ENCODE assay signal across 8 mouse cellular contexts in the genomic region with DNA sequence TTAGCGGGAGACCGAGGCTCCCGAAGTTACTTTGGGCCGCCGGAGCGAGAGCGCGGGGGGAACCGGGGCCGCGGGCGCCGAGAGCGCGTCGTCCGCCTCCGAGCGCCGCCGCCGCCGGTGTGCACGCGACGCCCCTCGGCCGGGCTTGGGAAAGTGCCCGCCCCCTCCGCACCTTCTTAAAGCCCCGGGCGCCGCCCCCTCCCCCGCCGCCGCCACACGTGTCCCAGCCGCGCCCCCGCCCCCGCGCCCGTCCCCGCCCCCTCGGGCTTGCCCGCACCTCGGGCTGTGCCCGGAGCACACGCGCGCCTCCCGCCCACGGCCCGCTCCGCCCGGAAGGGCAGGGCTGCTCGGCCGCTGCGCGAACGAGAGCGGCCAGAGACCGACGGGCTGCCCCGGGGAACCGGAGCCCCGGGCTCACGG. TPM values are rescaled to one million over a fixed set of nuclear protein-coding genes. Genes with fewer than 3 reads are reported as not detected.
DNase-seq lines count a peak whose midpoint lies in the region; ATAC-seq and TF ChIP-seq lines count a peak whose summit lies in the region.

Gene Reln (minus strand): TSS at position 147 of the 420 bp plus-strand sequence.

- peaks cover 15% of the 10 kb centered on the region; the same call in 1 of the 2 replicates for H3K4me1 ChIP-seq in E14TG2a.4 (replicated peaks; ENCODE audit: low read depth, low read length)
- H3K4me1 ChIP-seq in heart, embryonic 16.5 days (ENCODE audit: control insufficient read depth, insufficient read depth, low read length), result peaks cover 8% of the 10 kb centered on the region
- peaks cover 16% of the 10 kb centered on the region for H3K4me1 ChIP-seq in neural tube, embryonic 12.5 days

- no peak within 1 kb of the TSS for H3K27ac ChIP-seq in heart, embryonic 16.5 days (ENCODE audit: low read length)
- H3K27ac ChIP-seq in neural tube, embryonic 12.5 days, result peak within 1 kb of the TSS; percentile 89

- peak within 1 kb of the TSS; percentile 84 for H3K4me3 ChIP-seq in E14TG2a.4 (replicated peaks; ENCODE audit: low read length)
- peak within 1 kb of the TSS; percentile 63 for H3K4me3 ChIP-seq in heart, embryonic 16.5 days (ENCODE audit: low read length)
- peak within 1 kb of the TSS; percentile 66 for H3K4me3 ChIP-seq in neural tube, embryonic 12.5 days

- under 1% methylated on average over 38 of the region's 68 CpGs for WGBS in heart, embryonic 16.5 days
- 2% methylated on average over 62 of the region's 68 CpGs for WGBS in neural tube, embryonic 12.5 days

- H3K27me3 ChIP-seq in E14TG2a.4 (ENCODE audit: insufficient read depth, low read length), result peaks cover 85% of the 10 kb centered on the region
- peaks cover 66% of the 10 kb centered on the region for H3K27me3 ChIP-seq in heart, embryonic 16.5 days (ENCODE audit: control insufficient read depth, insufficient read depth, low read length)
- peaks cover 31% of the 10 kb centered on the region for H3K27me3 ChIP-seq in neural tube, embryonic 12.5 days (replicated peaks)

- H3K36me3 ChIP-seq in E14TG2a.4 (ENCODE audit: insufficient read depth, low read length), result no peaks in the 10 kb centered on the region
- H3K36me3 ChIP-seq in heart, embryonic 16.5 days (ENCODE audit: control insufficient read depth, insufficient read depth), result no peaks in the 10 kb centered on the region
- no peaks in the 10 kb centered on the region for H3K36me3 ChIP-seq in neural tube, embryonic 12.5 days

- TF ChIP-seq CTCF in E14TG2a.4 (conservative IDR thresholded peaks at IDR 0.05; ENCODE audit: low read length), result no peak

- ATAC-seq in heart, embryonic 16.5 days (replicated peaks; ENCODE audit: extremely low read depth, insufficient read depth, low FRiP score), result peak; percentile 28; the same call in 1 of the 2 replicates
- peak; percentile 80 for ATAC-seq in neural tube, embryonic 12.5 days (ENCODE audit: low FRiP score, low read depth)

- H3K4me2 ChIP-seq in heart, embryonic 16.5 days (ENCODE audit: low read depth, low read length), result peak within 1 kb of the TSS; percentile 97
- H3K4me2 ChIP-seq in neural tube, embryonic 12.5 days (replicated peaks), result peak within 1 kb of the TSS; percentile 92

- intact Hi-C loops in left cerebral cortex, postnatal 25 days (cut with DNase I), result no loop called here

- no peak for DNase-seq in frontal cortex, adult 2 months (ENCODE audit: extremely low spot score in 1 of 2, low spot score in 1 of 2)
- no peak for DNase-seq in frontal cortex, postnatal 25 days (ENCODE audit: low spot score in 2 of 2)
- DNase-seq in cerebellum, postnatal 14 days, result peak; percentile 93
- DNase-seq in left cerebral cortex, postnatal 25 days (ENCODE audit: low spot score in 2 of 2), result no peak
- DNase-seq in gastrocnemius, adult 8-10 months (ENCODE audit: low spot score in 2 of 2), result no peak

- H3K9ac ChIP-seq in heart, embryonic 16.5 days (ENCODE audit: low read length), result peak within 1 kb of the TSS; percentile 53
- peak within 1 kb of the TSS; percentile 82 for H3K9ac ChIP-seq in neural tube, embryonic 12.5 days

- H3K9me3 ChIP-seq in E14TG2a.4 (ENCODE audit: low read length), result no peaks in the 10 kb centered on the region
- no peaks in the 10 kb centered on the region for H3K9me3 ChIP-seq in heart, embryonic 16.5 days (replicated peaks; ENCODE audit: control insufficient read depth, low read length)
- H3K9me3 ChIP-seq in neural tube, embryonic 12.5 days, result no peaks in the 10 kb centered on the region

RNA-seq across cellular contexts. Expression of gene Reln, which starts in this region (rescaled TPM):
- polyA plus RNA-seq in frontal cortex, adult 2 months (2012; rRNA removed), result 111 and 123 TPM in 2 replicates
- 1.9 and 2.6 TPM in 2 replicates for polyA plus RNA-seq in heart, embryonic 16.5 days (2015; fragmentation: Nextera tagmentation; extraction: Ambion mirVana)
- total RNA-seq in left cerebral cortex, postnatal 25 days (2021), result 10 to 100 TPM; 77.3 to 78.9 TPM
- 36.0 and 36.7 TPM in 2 replicates for polyA plus RNA-seq in neural tube, embryonic 12.5 days (2016; fragmentation: Nextera tagmentation; extraction: Ambion mirVana)
- total RNA-seq in gastrocnemius, adult 8-10 months (2022), result 1 to 10 TPM; 1.3 to 4.9 (median 2.4) TPM

Comparison
In these comparisons a context has a peak if more than half of its experiments do, and no peak if none do; other contexts are left out.
1. RNA of gene Reln (total RNA-seq): 77.3 to 78.9 TPM in left cerebral cortex, postnatal 25 days; 1.3 to 4.9 TPM in gastrocnemius, adult 8-10 months; every median in the first group is over 10 times any median in the second.
2. RNA of gene Reln (polyA plus RNA-seq): 111 to 123 TPM in frontal cortex, adult 2 months and 36.0 to 36.7 TPM in neural tube, embryonic 12.5 days; 1.9 to 2.6 TPM in heart, embryonic 16.5 days; every median in the first group is over 10 times any median in the second.
3. DNase-seq: peak in cerebellum, postnatal 14 days (2 of 2); none in frontal cortex, adult 2 months (0 of 2), frontal cortex, postnatal 25 days (0 of 2), left cerebral cortex, postnatal 25 days (0 of 2) and gastrocnemius, adult 8-10 months (0 of 2).
4. Peak in every context shown above with its lines, with median percentiles within 50 percentile points of each other: H3K4me3 ChIP-seq.